Mouse (Mus musculus): Measurements from ENCODE around the gene Ttc9.

DNA sequence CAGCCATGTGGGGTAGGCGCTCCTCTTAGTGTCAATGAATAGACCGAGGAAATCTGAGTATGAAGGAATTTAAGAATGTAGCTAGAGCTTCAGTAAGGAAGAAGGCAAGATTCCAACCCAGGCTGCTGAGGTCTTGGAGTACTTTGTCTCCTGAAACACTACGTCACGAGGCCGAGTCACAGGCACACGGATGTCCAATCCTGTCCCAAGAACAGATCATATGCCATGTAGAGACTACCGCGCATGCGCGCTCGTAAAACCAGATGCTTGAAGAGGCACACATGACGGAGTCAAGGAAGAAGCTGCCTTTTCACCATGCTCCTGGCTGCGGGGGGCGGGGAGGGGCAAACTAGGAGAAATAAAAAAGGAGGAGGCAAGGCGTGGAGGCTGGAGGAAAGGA lies 59.1 kb downstream of the Ttc9 start:
- TF ChIP-seq ZNF384 (IDR thresholded peaks at IDR 0.05; ENCODE audit: low read depth, low read length) (no peak), CTCF (conservative IDR thresholded peaks at IDR 0.05 in 1 of 2, IDR thresholded peaks at IDR 0.05 in 1 of 2; ENCODE audit: low read depth in 2 of 2, low read length in 2 of 2) (no peak), EP300 (IDR thresholded peaks at IDR 0.05; ENCODE audit: low read length) (no peak), JUND (conservative IDR thresholded peaks at IDR 0.05; ENCODE audit: low read depth, low read length) (no peak), POLR2A (IDR thresholded peaks at IDR 0.05; ENCODE audit: low read depth, low read length) (no peak), MYC (IDR thresholded peaks at IDR 0.05; ENCODE audit: low read depth, low read length) (no peak)

Measured in CH12.LX (cell line).